17 mouse cellular contexts compared by ENCODE assay signal in the genomic region with DNA sequence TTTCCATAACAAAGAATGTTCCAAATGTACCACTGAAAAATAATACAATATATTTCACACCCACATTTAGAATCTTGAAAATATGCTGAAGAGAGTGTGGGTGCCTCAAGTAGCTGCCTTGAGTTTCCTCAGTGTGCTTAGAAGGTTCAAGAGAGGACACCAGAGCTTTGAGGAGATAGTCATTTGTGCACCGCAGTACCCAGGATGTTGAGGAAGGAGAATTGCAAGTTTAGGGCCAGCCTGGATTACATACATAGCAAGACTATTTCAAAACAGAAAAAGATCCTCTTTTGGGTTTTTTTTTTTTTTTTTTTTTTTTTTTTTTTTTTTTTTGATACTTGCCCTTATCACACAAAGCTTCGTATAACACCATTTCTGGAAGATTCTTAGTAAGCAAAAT. TPM values are rescaled to one million over a fixed set of nuclear protein-coding genes. Genes with fewer than 3 reads are reported as not detected.
"Had no signal": no experiment of that assay in that cellular context is flagged by ENCODE, and none has a peak within 500 bp of the region (broad histone marks: within the 10 kb centered on the region; RNA-seq: fewer than 3 reads in every experiment).

No protein-coding gene starts in this region.

- H3K4me3 ChIP-seq: limb, embryonic 12.5 days; liver, embryonic 13.5 days; megakaryocyte, embryonic 14.5 days; midbrain, embryonic 15.5 days; neural tube, embryonic 13.5 days had no signal

- H3K9me3 ChIP-seq: limb, embryonic 12.5 days; liver, embryonic 13.5 days; midbrain, embryonic 15.5 days; neural tube, embryonic 13.5 days had no signal

- H3K9ac ChIP-seq: limb, embryonic 12.5 days; liver, embryonic 13.5 days; midbrain, embryonic 15.5 days; neural tube, embryonic 13.5 days had no signal

- H3K27me3 ChIP-seq: limb, embryonic 12.5 days; liver, embryonic 13.5 days; megakaryocyte, embryonic 14.5 days; midbrain, embryonic 15.5 days; neural tube, embryonic 13.5 days had no signal

- DNase-seq: liver, embryonic 13.5 days; lung, adult 2 months; lung, postnatal 36 days; retina, postnatal 1 day; thymus, postnatal 14 days had no signal

- ATAC-seq: midbrain, embryonic 15.5 days had no signal

- H3K36me3 ChIP-seq: limb, embryonic 12.5 days; liver, embryonic 13.5 days; midbrain, embryonic 15.5 days; neural tube, embryonic 13.5 days had no signal

- H3K27ac ChIP-seq: kidney, postnatal 0 days; limb, embryonic 12.5 days; liver, embryonic 13.5 days; midbrain, embryonic 15.5 days; neural tube, embryonic 13.5 days; stomach, postnatal 0 days had no signal

RNA-seq across cellular contexts. Expression of gene 1700024P04Rik, which starts 28.2 kb away (rescaled TPM):
- total RNA-seq: layer of hippocampus, adult 18-20 months; layer of hippocampus, postnatal 10 days; left cerebral cortex, postnatal 36 days had no signal
- polyA plus RNA-seq: intestine, embryonic 16.5 days; kidney, postnatal 0 days; limb, embryonic 12.5 days; liver, embryonic 13.5 days; lung, adult 2 months; lung, postnatal 0 days; midbrain, embryonic 11.5 days; midbrain, embryonic 15.5 days; neural tube, embryonic 13.5 days; stomach, postnatal 0 days had no signal
